Mouse (Mus musculus) E14TG2a.4 (cell line): ENCODE measurements around the gene Rer1.
"Not testable (repeated sequence)": the region's sequence is repeated elsewhere in the genome, so short reads cannot be mapped to it uniquely, and the experiment has no call there.

ENCODE experiments used
- CTCF ChIP-seq: conservative IDR thresholded peaks from 2 replicates; pipeline ENCODE4 v1.5.1; 2014; ENCODE audit warnings: low read length
- NANOG ChIP-seq: IDR thresholded peaks from 2 replicates; pipeline ENCODE4 v1.6.1; 2014; ENCODE audit warnings: borderline replicate concordance, low read length, mixed read lengths

GRCm38 (mm10) chr4:155078808-155079207, 7.4 kb downstream of the Rer1 start:
- not testable (repeated sequence) for TF ChIP-seq NANOG, CTCF
